Mouse (Mus musculus) bone marrow, adult 2 months (tissue): ENCODE measurements at regions not wholly inside any gene's neighbourhood (a gene's known extent, or its start where the extent isn't known, plus 50 kb on each side); places are given as distances from the start of the nearest gene placed in this dataset.

ENCODE experiments used
- CTCF ChIP-seq: fragments of 200-500 bp; IDR thresholded peaks from 2 replicates; pipeline ENCODE4 v1.5.1; 2011; ENCODE audit warnings: low read length, control low read depth; ENCODE audit not compliant: control insufficient read depth, insufficient read depth
- POLR2A ChIP-seq: fragments of 200-500 bp; IDR thresholded peaks from 2 replicates; pipeline ENCODE4 v1.6.1; 2011; ENCODE audit warnings: low read depth, mild to moderate bottlenecking, control low read depth, low read length, borderline replicate concordance; ENCODE audit not compliant: control insufficient read depth

DNA sequence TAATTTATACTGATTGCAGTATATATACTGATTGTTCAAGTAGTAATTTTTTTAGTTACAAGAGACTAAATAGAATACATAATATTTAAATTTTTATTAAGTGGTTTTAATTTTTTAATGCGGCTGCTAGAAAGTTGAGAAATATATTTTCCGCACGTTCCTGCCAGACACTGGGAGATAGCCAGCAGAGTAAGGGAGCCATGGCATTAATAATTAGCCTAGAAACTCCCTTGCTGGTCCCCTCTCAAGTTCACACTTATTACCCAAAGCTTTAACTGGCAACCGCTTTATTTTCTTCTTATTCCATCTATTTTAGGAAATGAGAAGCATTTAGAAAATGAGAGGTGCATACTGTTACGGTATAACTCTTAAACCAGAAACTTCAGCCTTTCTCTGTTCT lies 78.0 kb upstream of the Oxgr1 start:
- no peak for TF ChIP-seq POLR2A
- no peak for TF ChIP-seq CTCF
